Mouse (Mus musculus) cerebellum, adult 18-20 months (tissue): ENCODE data around the gene Kl.

Experiments
- DNase-seq, 2 experiments: peaks; one replicate each; pipeline ENCODE4 v3.0.0; 2021

Gene Kl

GRCm38 (mm10) chr5:151034715-151035512 is 82.5 kb downstream of the Kl start:
- DNase-seq: no peak

DNA sequence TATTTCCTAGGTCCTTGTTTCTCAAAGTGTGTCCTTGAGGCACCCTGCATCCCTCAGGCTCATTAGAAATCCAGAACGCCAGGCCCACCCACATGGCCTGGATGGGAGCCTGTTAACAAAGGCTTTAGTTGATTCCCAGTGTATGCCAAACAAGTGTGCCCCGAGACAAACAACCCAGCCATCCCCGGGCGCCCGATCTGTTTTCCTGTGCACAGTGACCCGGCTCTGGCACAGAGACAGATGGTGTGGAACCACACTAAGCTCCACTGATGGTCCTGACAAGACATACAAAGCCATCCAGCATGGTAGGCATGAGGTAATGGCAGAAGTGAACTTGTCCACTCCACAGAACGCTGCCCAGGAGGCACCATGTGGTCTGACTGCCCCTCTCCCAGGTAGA is 85.5 kb downstream of the Kl start:
- no peak for DNase-seq

GRCm38 (mm10) chr5:151042911-151043310 is 90.5 kb downstream of the Kl start:
- no peak for DNase-seq
